Mouse (Mus musculus) neural tube, embryonic 13.5 days (tissue): ENCODE measurements around the gene Srp14. TPM values are rescaled to one million over a fixed set of nuclear protein-coding genes. Genes with fewer than 3 reads are reported as not detected.

Experiments
- ATAC-seq: fragments of 200-750 bp; cut with Nextera tagmentation; 2 replicates; pipeline ENCODE4 v1.8.0; 2017; ENCODE audit warnings: low read depth, mild to moderate bottlenecking, moderate TSS enrichment, moderate library complexity
- H3K27ac ChIP-seq: fragments of 300-500 bp; sonication (generic); replicated peaks from 2 replicates; pipeline ENCODE4 v1.5.1; 2015; ENCODE audit warnings: moderate library complexity, mild to moderate bottlenecking, inconsistent platforms
- H3K27me3 ChIP-seq: fragments of 300-500 bp; sonication (generic); 2 replicates; pipeline ENCODE4 v1.6.1; 2015; ENCODE audit warnings: mild to moderate bottlenecking, inconsistent platforms
- H3K36me3 ChIP-seq: fragments of 300-500 bp; sonication (generic); 2 replicates; pipeline ENCODE4 v1.6.1; 2015; ENCODE audit warnings: mild to moderate bottlenecking, inconsistent platforms
- H3K4me1 ChIP-seq: fragments of 300-500 bp; sonication (generic); replicated peaks from 2 replicates; pipeline ENCODE4 v1.6.1; 2015; ENCODE audit warnings: inconsistent platforms
- H3K4me2 ChIP-seq: fragments of 300-500 bp; sonication (generic); 2 replicates; pipeline ENCODE4 v1.6.1; 2015; ENCODE audit warnings: inconsistent platforms, mild to moderate bottlenecking, moderate library complexity
- H3K4me3 ChIP-seq: fragments of 300-500 bp; sonication (generic); 2 replicates; pipeline ENCODE4 v1.5.1; 2015; ENCODE audit warnings: mild to moderate bottlenecking, inconsistent platforms
- H3K9ac ChIP-seq: fragments of 300-500 bp; sonication (generic); 2 replicates; pipeline ENCODE4 v1.6.1; 2015; ENCODE audit warnings: moderate library complexity, mild to moderate bottlenecking, inconsistent platforms
- H3K9me3 ChIP-seq: fragments of 300-500 bp; sonication (generic); 2 replicates; pipeline ENCODE4 v1.6.1; 2016; ENCODE audit warnings: inconsistent platforms
- WGBS: fragments of 180-500 bp; shearing (Covaris S2); methylation state at CpG from one replicate; pipeline ENCODE4 v1.1.7; 2015; 5-methylcytosine and 5-hydroxymethylcytosine counted together
- polyA plus RNA-seq: library from polyadenylated mRNA; unstranded; fragments of >200 nt; fragmentation: Nextera tagmentation; extraction: Ambion mirVana; gene quantifications from 2 replicates; pipeline ENCODE4 v1.2.1, GENCODE M21; 2015

Srp14 gene
- polyA plus RNA-seq = 367 and 393 TPM in 2 replicates

GRCm38 (mm10) chr2:118479550-118479909 lies at the start of gene Srp14:
Srp14 (minus strand) TSS chr2:118479711.
- H3K4me1 ChIP-seq = peaks cover 16% of the 10 kb centered on the region
- H3K9ac ChIP-seq = peak within 1 kb of the TSS; percentile 95
- H3K4me3 ChIP-seq = peak within 1 kb of the TSS; percentile 94
- under 1% methylated on average over 35 of the region's 35 CpGs for WGBS
- H3K36me3 ChIP-seq = peaks cover 26% of the 10 kb centered on the region
- H3K27me3 ChIP-seq = no peaks in the 10 kb centered on the region
- peak; percentile 95 for ATAC-seq
- peak within 1 kb of the TSS; percentile 79 for H3K4me2 ChIP-seq
- H3K9me3 ChIP-seq = no peaks in the 10 kb centered on the region
- H3K27ac ChIP-seq = peak within 1 kb of the TSS; percentile 84

- ATAC-seq = no peak
- H3K27ac ChIP-seq = no peak overlapping the region
- H3K9ac ChIP-seq = no peak overlapping the region
- 89% methylated on average over 5 of the region's 5 CpGs for WGBS
- H3K27me3 ChIP-seq = no peaks in the 10 kb centered on the region
- no peaks in the 10 kb centered on the region for H3K36me3 ChIP-seq
- no peak overlapping the region for H3K4me2 ChIP-seq
- no peaks in the 10 kb centered on the region for H3K9me3 ChIP-seq
- no peak overlapping the region for H3K4me3 ChIP-seq
- H3K4me1 ChIP-seq = peaks cover 27% of the 10 kb centered on the region
Observed at GRCm38 (mm10) chr2:118526545-118526944, 47.0 kb upstream of the Srp14 start.

GRCm38 (mm10) chr2:118524811-118525210 lies 45.3 kb upstream of the Srp14 start:
- H3K36me3 ChIP-seq = no peaks in the 10 kb centered on the region
- H3K4me2 ChIP-seq = no peak overlapping the region
- H3K9ac ChIP-seq = no peak overlapping the region
- H3K27me3 ChIP-seq = no peaks in the 10 kb centered on the region
- H3K27ac ChIP-seq = no peak overlapping the region
- no peaks in the 10 kb centered on the region for H3K9me3 ChIP-seq
- WGBS = 85% methylated on average over 3 of the region's 3 CpGs
- no peak overlapping the region for H3K4me3 ChIP-seq
- peaks cover 23% of the 10 kb centered on the region for H3K4me1 ChIP-seq
- ATAC-seq = no peak

GRCm38 (mm10) chr2:118523163-118523730 lies 43.7 kb upstream of the Srp14 start:
- no peaks in the 10 kb centered on the region for H3K9me3 ChIP-seq
- peaks cover 26% of the 10 kb centered on the region for H3K4me1 ChIP-seq
- no peaks in the 10 kb centered on the region for H3K27me3 ChIP-seq
- H3K4me3 ChIP-seq = no peak overlapping the region
- H3K9ac ChIP-seq = no peak overlapping the region
- ATAC-seq = no peak
- H3K27ac ChIP-seq = no peak overlapping the region
- no peaks in the 10 kb centered on the region for H3K36me3 ChIP-seq
- no peak overlapping the region for H3K4me2 ChIP-seq
- WGBS = 71% methylated on average over 5 of the region's 5 CpGs

GRCm38 (mm10) chr2:118522265-118522664 lies 42.8 kb upstream of the Srp14 start:
- peaks cover 26% of the 10 kb centered on the region for H3K4me1 ChIP-seq
- no peak for ATAC-seq
- H3K27ac ChIP-seq = no peak overlapping the region
- no peak overlapping the region for H3K9ac ChIP-seq
- H3K4me3 ChIP-seq = no peak overlapping the region
- no peak overlapping the region for H3K4me2 ChIP-seq
- H3K9me3 ChIP-seq = no peaks in the 10 kb centered on the region
- no peaks in the 10 kb centered on the region for H3K27me3 ChIP-seq
- WGBS = 28% methylated on average over 2 of the region's 2 CpGs
- H3K36me3 ChIP-seq = no peaks in the 10 kb centered on the region

- Histone ChIP-seq H3K27me3 (no peaks in the 10 kb centered on the region), H3K4me3 (no peak overlapping the region), H3K27ac (peak overlapping the region; percentile 75), H3K9me3 (no peaks in the 10 kb centered on the region), H3K36me3 (no peaks in the 10 kb centered on the region), H3K4me1 (peaks cover 26% of the 10 kb centered on the region), H3K4me2 (no peak overlapping the region), H3K9ac (no peak overlapping the region)
- peak; percentile 88 for ATAC-seq
- WGBS = 37% methylated on average over 9 of the region's 9 CpGs
Observed at GRCm38 (mm10) chr2:118520042-118520933, 40.8 kb upstream of the Srp14 start.

GRCm38 (mm10) chr2:118512418-118513377 lies 33.2 kb upstream of the Srp14 start:
- Histone ChIP-seq H3K27ac (no peak overlapping the region), H3K36me3 (no peaks in the 10 kb centered on the region), H3K9me3 (no peaks in the 10 kb centered on the region), H3K4me1 (peaks cover 33% of the 10 kb centered on the region), H3K4me2 (no peak overlapping the region), H3K27me3 (peaks cover 11% of the 10 kb centered on the region), H3K9ac (no peak overlapping the region), H3K4me3 (no peak overlapping the region)
- 80% methylated on average over 16 of the region's 16 CpGs for WGBS
- no peak for ATAC-seq

- Histone ChIP-seq H3K27me3 (peaks cover 11% of the 10 kb centered on the region), H3K9me3 (no peaks in the 10 kb centered on the region), H3K9ac (no peak overlapping the region), H3K36me3 (no peaks in the 10 kb centered on the region), H3K4me1 (peaks cover 33% of the 10 kb centered on the region), H3K4me3 (no peak overlapping the region), H3K4me2 (no peak overlapping the region), H3K27ac (peak overlapping the region; percentile 25; the same call in 1 of the 2 replicates)
- 64% methylated on average over 11 of the region's 11 CpGs for WGBS
- no peak for ATAC-seq
Observed at GRCm38 (mm10) chr2:118511779-118512417, 32.4 kb upstream of the Srp14 start.

GRCm38 (mm10) chr2:118510447-118511310 lies 31.2 kb upstream of the Srp14 start:
- Histone ChIP-seq H3K27ac (peak overlapping the region; percentile 82), H3K36me3 (no peaks in the 10 kb centered on the region), H3K27me3 (peaks cover 11% of the 10 kb centered on the region), H3K4me2 (peak overlapping the region; percentile 21), H3K9me3 (no peaks in the 10 kb centered on the region), H3K4me1 (peaks cover 33% of the 10 kb centered on the region), H3K9ac (0 out of 2 replicates have a peak overlapping the region, but pooled peaks have one; percentile 38), H3K4me3 (no peak overlapping the region)
- WGBS = 32% methylated on average over 29 of the region's 29 CpGs
- ATAC-seq = peak; percentile 94

GRCm38 (mm10) chr2:118509688-118510446 lies 30.4 kb upstream of the Srp14 start:
- Histone ChIP-seq H3K36me3 (no peaks in the 10 kb centered on the region), H3K4me3 (no peak overlapping the region), H3K9me3 (no peaks in the 10 kb centered on the region; the same call in 1 of the 2 replicates), H3K4me2 (peak overlapping the region; percentile 21), H3K27ac (peak overlapping the region; percentile 82), H3K27me3 (peaks cover 11% of the 10 kb centered on the region), H3K9ac (0 out of 2 replicates have a peak overlapping the region, but pooled peaks have one; percentile 38), H3K4me1 (peaks cover 33% of the 10 kb centered on the region)
- 42% methylated on average over 8 of the region's 8 CpGs for WGBS
- peak; percentile 69 for ATAC-seq
